Mouse (Mus musculus): Measurements from ENCODE around the gene Sprr1b. TPM values are rescaled to one million over a fixed set of nuclear protein-coding genes. Genes with fewer than 3 reads are reported as not detected.
"Not testable (repeated sequence)": the region's sequence is repeated elsewhere in the genome, so short reads cannot be mapped to it uniquely, and the experiment has no call there.

The Sprr1b gene
- not detected in 2 replicates for polyA plus RNA-seq (2015; fragmentation: Nextera tagmentation; extraction: Ambion mirVana)

DNA sequence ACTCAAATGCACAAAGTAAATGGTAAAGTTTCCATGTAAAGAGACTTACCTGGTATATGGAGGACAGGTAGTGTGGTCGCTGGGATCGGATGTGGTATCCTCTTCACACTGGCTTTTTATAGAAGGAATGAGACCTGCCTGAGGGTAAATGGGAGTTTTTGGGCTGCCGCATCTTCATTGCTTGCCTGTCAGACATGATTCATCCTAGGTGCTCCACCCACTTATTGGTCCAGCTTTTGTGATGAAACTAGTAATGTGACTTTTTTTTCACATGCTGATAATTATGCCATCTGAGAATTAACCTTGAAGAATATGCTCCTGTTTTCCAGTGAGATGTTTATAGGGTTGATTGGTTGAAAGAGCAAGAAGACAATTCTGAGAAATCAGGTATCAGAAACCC lies at the start of gene Sprr1b:
Gene Sprr1b, minus strand, starts transcription at position 101 of the 400 bp plus-strand sequence.
- Histone ChIP-seq H3K4me1 (replicated peaks; ENCODE audit: control insufficient read depth, insufficient read depth, low read length) (no peaks in the 10 kb centered on the region), H3K9ac (replicated peaks; ENCODE audit: low read depth, low read length) (no peak within 1 kb of the TSS), H3K9me3 (ENCODE audit: control insufficient read depth, low read length) (no peaks in the 10 kb centered on the region), H3K4me2 (ENCODE audit: low read length) (no peak within 1 kb of the TSS), H3K4me3 (replicated peaks; ENCODE audit: low read length) (no peak within 1 kb of the TSS), H3K27me3 (replicated peaks; ENCODE audit: control insufficient read depth, insufficient read depth, low read length) (no peaks in the 10 kb centered on the region), H3K36me3 (ENCODE audit: control insufficient read depth, insufficient read depth) (no peaks in the 10 kb centered on the region), H3K27ac (ENCODE audit: low read length) (no peak within 1 kb of the TSS)
- ATAC-seq: no peak
- 92% methylated on average over 3 of the region's 3 CpGs for WGBS

DNA sequence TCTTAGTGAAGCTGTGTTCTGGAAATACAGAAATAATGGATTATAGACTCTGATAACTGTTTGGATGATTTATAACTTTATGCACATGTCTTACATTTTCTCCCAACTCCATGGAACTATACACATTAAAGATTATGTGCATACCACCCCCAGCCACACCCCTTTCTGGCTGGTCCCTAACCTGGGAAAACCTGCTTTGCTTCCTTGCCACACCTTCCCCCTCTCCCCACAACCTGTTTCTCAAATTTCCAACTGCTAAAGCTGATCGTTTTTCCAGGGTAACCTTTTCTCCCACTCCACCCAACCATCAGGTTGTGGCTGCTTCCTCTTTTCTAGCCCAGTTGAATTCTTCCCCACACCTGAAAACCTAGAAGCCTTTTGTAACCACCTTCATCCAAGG lies 47.7 kb upstream of the Sprr1b start:
- no peak for ATAC-seq
- 61% methylated on average over 1 of the region's 1 CpGs for WGBS
- Histone ChIP-seq H3K9me3 (ENCODE audit: control insufficient read depth, low read length) (no peaks in the 10 kb centered on the region), H3K9ac (replicated peaks; ENCODE audit: low read depth, low read length) (no peak overlapping the region), H3K4me2 (ENCODE audit: low read length) (no peak overlapping the region), H3K36me3 (ENCODE audit: control insufficient read depth, insufficient read depth) (no peaks in the 10 kb centered on the region), H3K27me3 (replicated peaks; ENCODE audit: control insufficient read depth, insufficient read depth, low read length) (no peaks in the 10 kb centered on the region), H3K4me1 (replicated peaks; ENCODE audit: control insufficient read depth, insufficient read depth, low read length) (no peaks in the 10 kb centered on the region), H3K4me3 (replicated peaks; ENCODE audit: low read length) (no peak overlapping the region), H3K27ac (ENCODE audit: low read length) (no peak overlapping the region)

DNA sequence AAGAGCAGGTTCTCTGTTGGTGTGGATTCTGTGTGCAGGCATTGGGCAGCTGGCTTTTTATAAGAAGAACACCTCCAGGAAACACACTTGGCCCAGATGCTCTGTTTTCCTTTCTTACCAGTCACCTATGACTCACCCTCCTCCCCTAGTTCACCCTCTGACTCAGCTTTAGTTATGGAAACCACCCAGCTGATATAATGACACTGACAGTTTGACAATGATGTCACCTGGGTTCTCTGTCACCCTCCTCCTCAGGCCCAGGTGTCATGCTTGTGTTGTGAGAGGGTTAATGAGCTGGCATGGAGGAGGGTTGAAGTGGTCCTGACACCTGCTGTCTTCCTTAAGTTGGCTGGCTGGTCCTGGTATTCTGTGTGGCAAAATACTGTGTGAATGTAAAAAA lies 47.3 kb upstream of the Sprr1b start, which contains the start of gene Sprr1a:
Gene Sprr1a, minus strand, starts transcription at position 33 of the 400 bp plus-strand sequence.
- no peak within 1 kb of the TSS for H3K9ac ChIP-seq (replicated peaks; ENCODE audit: low read depth, low read length)
- no peak for ATAC-seq
- no peaks in the 10 kb centered on the region for H3K9me3 ChIP-seq (ENCODE audit: control insufficient read depth, low read length)
- no peak within 1 kb of the TSS for H3K4me2 ChIP-seq (ENCODE audit: low read length)
- H3K27ac ChIP-seq (ENCODE audit: low read length): no peak within 1 kb of the TSS
- H3K4me1 ChIP-seq (replicated peaks; ENCODE audit: control insufficient read depth, insufficient read depth, low read length): no peaks in the 10 kb centered on the region
- H3K27me3 ChIP-seq (replicated peaks; ENCODE audit: control insufficient read depth, insufficient read depth, low read length): no peaks in the 10 kb centered on the region
- H3K36me3 ChIP-seq (ENCODE audit: control insufficient read depth, insufficient read depth): no peaks in the 10 kb centered on the region
- H3K4me3 ChIP-seq (replicated peaks; ENCODE audit: low read length): no peak within 1 kb of the TSS

DNA sequence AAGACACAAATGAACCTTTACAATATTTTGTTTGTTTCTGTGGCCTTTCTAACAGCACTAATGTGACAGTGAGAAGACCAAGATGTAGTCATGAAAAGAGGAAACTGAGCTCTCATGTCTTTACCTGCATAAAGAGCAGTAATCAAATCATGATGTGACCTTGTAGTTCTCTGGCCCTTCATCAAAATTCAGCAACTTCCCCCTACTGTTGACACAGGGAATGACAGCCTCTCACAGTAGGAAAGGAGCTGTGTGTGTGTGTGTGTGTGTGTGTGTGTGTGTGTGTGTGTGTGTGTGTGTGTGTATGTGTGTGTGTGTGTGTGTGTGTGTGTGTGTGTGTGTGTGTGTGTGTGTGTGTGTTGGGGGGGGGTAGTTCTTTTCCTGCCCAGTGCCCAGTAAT lies 42.7 kb upstream of the Sprr1b start:
- not testable (repeated sequence) for H3K4me3 ChIP-seq (replicated peaks; ENCODE audit: low read length); H3K9ac ChIP-seq (replicated peaks; ENCODE audit: low read depth, low read length); H3K27ac ChIP-seq (ENCODE audit: low read length); H3K36me3 ChIP-seq (ENCODE audit: control insufficient read depth, insufficient read depth); H3K4me2 ChIP-seq (ENCODE audit: low read length); H3K27me3 ChIP-seq (replicated peaks; ENCODE audit: control insufficient read depth, insufficient read depth, low read length); ATAC-seq; H3K9me3 ChIP-seq (ENCODE audit: control insufficient read depth, low read length); H3K4me1 ChIP-seq (replicated peaks; ENCODE audit: control insufficient read depth, insufficient read depth, low read length)

DNA sequence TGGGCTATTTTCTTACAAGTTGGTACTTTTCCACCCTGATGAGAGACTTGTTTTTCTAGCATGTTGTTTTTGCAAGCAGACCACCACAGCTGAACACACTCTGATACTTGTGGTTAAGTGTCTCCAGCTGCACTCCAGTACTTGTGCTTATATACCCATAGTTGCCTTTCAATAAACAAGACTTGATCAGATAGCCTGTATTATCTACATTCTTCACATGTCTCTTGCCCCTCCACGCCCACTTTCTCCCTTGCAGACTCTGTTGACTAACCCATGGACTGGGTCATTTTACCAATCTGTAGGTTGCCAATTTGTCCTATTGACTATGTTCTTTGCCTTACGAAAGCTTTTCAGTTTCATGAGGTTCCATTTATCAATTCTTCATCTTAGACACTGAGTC lies 31.5 kb upstream of the Sprr1b start:
- no peaks in the 10 kb centered on the region for H3K27me3 ChIP-seq (replicated peaks; ENCODE audit: control insufficient read depth, insufficient read depth, low read length)
- ATAC-seq: no peak
- WGBS: 93% methylated on average over 2 of the region's 2 CpGs
- no peaks in the 10 kb centered on the region for H3K4me1 ChIP-seq (replicated peaks; ENCODE audit: control insufficient read depth, insufficient read depth, low read length)
- H3K36me3 ChIP-seq (ENCODE audit: control insufficient read depth, insufficient read depth): no peaks in the 10 kb centered on the region
- no peak overlapping the region for H3K27ac ChIP-seq (ENCODE audit: low read length)
- no peak overlapping the region for H3K9ac ChIP-seq (replicated peaks; ENCODE audit: low read depth, low read length)
- H3K4me3 ChIP-seq (replicated peaks; ENCODE audit: low read length): no peak overlapping the region
- no peak overlapping the region for H3K4me2 ChIP-seq (ENCODE audit: low read length)
- no peaks in the 10 kb centered on the region for H3K9me3 ChIP-seq (ENCODE audit: control insufficient read depth, low read length)

DNA sequence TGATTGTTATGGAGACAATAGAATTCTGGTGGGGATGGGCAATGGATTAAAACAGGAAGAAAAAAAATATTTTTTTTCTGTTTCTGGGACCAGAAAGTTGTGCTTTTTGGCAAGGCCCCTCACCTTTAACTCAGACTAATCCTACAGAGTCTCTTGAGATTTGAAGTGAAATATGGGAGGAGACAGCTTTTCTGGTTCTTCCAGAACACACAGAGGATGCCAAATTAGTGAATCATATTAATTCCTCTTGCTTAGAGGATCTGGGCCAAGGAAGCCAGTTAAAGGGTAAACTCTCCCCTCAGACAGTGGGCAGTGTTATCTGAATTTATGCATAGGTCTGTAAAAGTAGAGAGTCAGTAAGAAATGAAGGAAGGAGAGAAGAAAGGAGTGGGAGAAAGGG lies 28.8 kb upstream of the Sprr1b start:
- no peak for ATAC-seq
- H3K9me3 ChIP-seq (ENCODE audit: control insufficient read depth, low read length): no peaks in the 10 kb centered on the region
- H3K4me3 ChIP-seq (replicated peaks; ENCODE audit: low read length): no peak overlapping the region
- no peaks in the 10 kb centered on the region for H3K36me3 ChIP-seq (ENCODE audit: control insufficient read depth, insufficient read depth)
- no peaks in the 10 kb centered on the region for H3K4me1 ChIP-seq (replicated peaks; ENCODE audit: control insufficient read depth, insufficient read depth, low read length)
- no peaks in the 10 kb centered on the region for H3K27me3 ChIP-seq (replicated peaks; ENCODE audit: control insufficient read depth, insufficient read depth, low read length)
- no peak overlapping the region for H3K9ac ChIP-seq (replicated peaks; ENCODE audit: low read depth, low read length)
- H3K4me2 ChIP-seq (ENCODE audit: low read length): no peak overlapping the region
- no peak overlapping the region for H3K27ac ChIP-seq (ENCODE audit: low read length)

DNA sequence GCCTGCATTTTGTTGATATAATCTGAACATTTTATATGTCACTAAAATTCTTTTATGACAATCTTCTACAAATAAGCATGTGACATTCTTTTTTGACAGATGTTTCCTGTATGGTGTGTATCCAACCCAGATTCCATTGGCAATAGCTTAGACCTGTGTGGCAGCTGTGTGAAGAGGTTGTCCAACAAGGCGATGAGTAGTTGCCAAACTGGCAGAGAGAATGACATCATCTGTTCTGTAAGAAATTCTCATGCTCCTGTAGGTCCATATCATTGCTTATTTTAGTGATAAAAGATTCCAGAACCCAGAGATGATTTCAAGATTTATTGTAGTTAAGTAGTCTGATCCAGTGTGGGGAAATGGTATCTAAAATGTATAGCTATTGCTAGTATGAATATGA lies 28.0 kb upstream of the Sprr1b start:
- H3K4me2 ChIP-seq (ENCODE audit: low read length): no peak overlapping the region
- H3K36me3 ChIP-seq (ENCODE audit: control insufficient read depth, insufficient read depth): no peaks in the 10 kb centered on the region
- no peaks in the 10 kb centered on the region for H3K9me3 ChIP-seq (ENCODE audit: control insufficient read depth, low read length)
- ATAC-seq: no peak
- H3K4me3 ChIP-seq (replicated peaks; ENCODE audit: low read length): no peak overlapping the region
- 88% methylated on average over 1 of the region's 1 CpGs for WGBS
- no peaks in the 10 kb centered on the region for H3K4me1 ChIP-seq (replicated peaks; ENCODE audit: control insufficient read depth, insufficient read depth, low read length)
- no peaks in the 10 kb centered on the region for H3K27me3 ChIP-seq (replicated peaks; ENCODE audit: control insufficient read depth, insufficient read depth, low read length)
- no peak overlapping the region for H3K9ac ChIP-seq (replicated peaks; ENCODE audit: low read depth, low read length)
- H3K27ac ChIP-seq (ENCODE audit: low read length): no peak overlapping the region

DNA sequence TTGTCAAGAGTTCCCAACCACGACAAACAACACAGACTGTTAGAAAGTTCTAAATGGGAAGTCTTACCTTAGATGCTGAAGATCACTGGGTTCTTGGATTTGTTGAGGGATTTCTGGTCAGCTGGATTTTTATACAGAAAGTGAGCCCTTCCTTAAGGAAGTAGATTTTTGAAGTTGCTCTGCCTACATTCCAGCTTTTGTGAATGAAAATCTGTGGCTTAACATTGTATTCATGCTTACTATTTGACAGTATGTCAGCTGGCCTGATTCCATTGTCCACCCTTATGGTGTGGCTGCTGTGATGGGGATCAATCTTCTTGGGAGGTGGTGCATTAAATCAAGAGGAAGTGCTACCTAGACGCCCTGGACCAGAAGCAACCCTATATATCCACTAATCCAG lies 20.0 kb upstream of the Sprr1b start, which contains the start of gene Sprr3:
Gene Sprr3, minus strand, starts transcription at position 101 of the 400 bp plus-strand sequence.
- H3K4me3 ChIP-seq (replicated peaks; ENCODE audit: low read length): no peak within 1 kb of the TSS
- 65% methylated on average over 2 of the region's 2 CpGs for WGBS
- no peaks in the 10 kb centered on the region for H3K9me3 ChIP-seq (ENCODE audit: control insufficient read depth, low read length)
- H3K27ac ChIP-seq (ENCODE audit: low read length): no peak within 1 kb of the TSS
- no peak within 1 kb of the TSS for H3K4me2 ChIP-seq (ENCODE audit: low read length)
- H3K9ac ChIP-seq (replicated peaks; ENCODE audit: low read depth, low read length): no peak within 1 kb of the TSS
- ATAC-seq: no peak
- H3K27me3 ChIP-seq (replicated peaks; ENCODE audit: control insufficient read depth, insufficient read depth, low read length): no peaks in the 10 kb centered on the region
- no peaks in the 10 kb centered on the region for H3K36me3 ChIP-seq (ENCODE audit: control insufficient read depth, insufficient read depth)
- H3K4me1 ChIP-seq (replicated peaks; ENCODE audit: control insufficient read depth, insufficient read depth, low read length): no peaks in the 10 kb centered on the region

DNA sequence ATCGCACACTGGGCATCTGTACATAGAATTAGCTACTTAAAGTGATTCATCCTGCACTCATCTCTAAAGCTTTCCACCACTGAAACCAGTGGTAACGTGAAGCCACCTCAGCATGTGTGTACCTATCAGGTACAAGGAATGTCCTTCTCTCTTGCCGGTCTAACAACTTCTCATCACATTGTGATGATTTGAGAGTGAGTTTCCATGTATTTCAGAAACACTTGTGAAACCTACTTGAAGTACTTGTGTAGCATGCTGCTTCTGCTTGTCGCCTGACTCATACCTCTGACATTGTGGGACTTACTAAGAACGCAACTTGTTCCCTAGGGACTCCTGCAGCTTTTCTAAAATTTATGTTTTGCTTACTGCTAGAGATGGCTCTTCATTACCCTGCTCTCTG lies 16.6 kb upstream of the Sprr1b start:
- no peak overlapping the region for H3K27ac ChIP-seq (ENCODE audit: low read length)
- H3K9ac ChIP-seq (replicated peaks; ENCODE audit: low read depth, low read length): no peak overlapping the region
- H3K9me3 ChIP-seq (ENCODE audit: control insufficient read depth, low read length): no peaks in the 10 kb centered on the region
- H3K36me3 ChIP-seq (ENCODE audit: control insufficient read depth, insufficient read depth): no peaks in the 10 kb centered on the region
- no peak overlapping the region for H3K4me3 ChIP-seq (replicated peaks; ENCODE audit: low read length)
- H3K27me3 ChIP-seq (replicated peaks; ENCODE audit: control insufficient read depth, insufficient read depth, low read length): no peaks in the 10 kb centered on the region
- ATAC-seq: no peak
- no peaks in the 10 kb centered on the region for H3K4me1 ChIP-seq (replicated peaks; ENCODE audit: control insufficient read depth, insufficient read depth, low read length)
- H3K4me2 ChIP-seq (ENCODE audit: low read length): no peak overlapping the region
- 90% methylated on average over 5 of the region's 5 CpGs for WGBS

DNA sequence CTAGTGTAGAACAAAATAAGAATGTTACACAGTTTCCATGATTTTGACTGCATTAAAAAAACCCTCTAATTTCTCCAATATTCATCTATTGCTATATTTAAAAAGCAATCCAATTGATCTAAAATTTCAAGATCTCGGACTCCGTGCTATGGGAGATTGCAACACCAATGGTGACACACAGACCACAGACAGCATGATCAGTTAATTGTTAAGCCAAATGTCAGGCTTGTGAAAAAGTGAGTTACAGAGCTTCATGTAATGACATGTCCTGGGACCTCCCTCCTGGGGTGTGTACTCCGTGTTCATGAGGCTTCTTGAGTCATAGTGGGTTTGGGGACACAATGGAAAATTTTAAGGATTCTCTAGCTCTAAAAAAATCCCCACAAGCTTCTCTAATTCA lies 1.6 kb upstream of the Sprr1b start:
- Histone ChIP-seq H3K4me2 (ENCODE audit: low read length) (no peak overlapping the region), H3K27ac (ENCODE audit: low read length) (no peak overlapping the region), H3K9ac (replicated peaks; ENCODE audit: low read depth, low read length) (no peak overlapping the region), H3K4me3 (replicated peaks; ENCODE audit: low read length) (no peak overlapping the region), H3K36me3 (ENCODE audit: control insufficient read depth, insufficient read depth) (no peaks in the 10 kb centered on the region), H3K4me1 (replicated peaks; ENCODE audit: control insufficient read depth, insufficient read depth, low read length) (no peaks in the 10 kb centered on the region), H3K9me3 (ENCODE audit: control insufficient read depth, low read length) (no peaks in the 10 kb centered on the region), H3K27me3 (replicated peaks; ENCODE audit: control insufficient read depth, insufficient read depth, low read length) (no peaks in the 10 kb centered on the region)
- WGBS: 97% methylated on average over 3 of the region's 3 CpGs
- ATAC-seq: no peak
